8 mouse cellular contexts compared by ENCODE assay signal in the genomic region with DNA sequence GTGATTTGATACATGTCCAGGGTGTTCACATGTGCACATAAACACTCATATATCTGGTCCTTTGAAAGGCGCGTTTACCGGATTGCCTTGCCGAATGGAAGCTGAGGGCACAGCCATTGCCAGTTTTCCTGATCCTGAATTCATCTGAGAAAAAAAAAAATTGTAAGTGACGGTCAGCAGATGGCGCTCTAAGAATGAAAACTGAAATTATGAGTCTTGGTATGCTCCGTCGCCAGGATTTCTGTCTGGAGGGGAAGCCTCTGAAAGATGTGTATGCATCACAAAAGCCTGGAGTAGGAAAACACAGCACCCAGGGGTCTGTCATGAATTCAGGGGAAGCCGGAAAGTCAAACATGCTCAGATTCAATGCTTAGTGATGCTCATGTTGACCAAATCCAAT.
A peak's percentile ranks its signal among the peaks of the same experiment; 100 is the strongest.
DNase-seq lines count a peak whose midpoint lies in the region; ATAC-seq and TF ChIP-seq lines count a peak whose summit lies in the region.

No protein-coding gene starts in this region.

- TF ChIP-seq EP300 in ES-Bruce4 (IDR thresholded peaks at IDR 0.05; ENCODE audit: insufficient read depth, low read depth, low read length): no peak

- no peak overlapping the region for H3K9ac ChIP-seq in hindbrain, embryonic 11.5 days (ENCODE audit: low read depth, low read length)
- no peak overlapping the region for H3K9ac ChIP-seq in hindbrain, embryonic 12.5 days
- no peak overlapping the region for H3K9ac ChIP-seq in ES-Bruce4 (ENCODE audit: low read depth, poor library complexity, severe bottlenecking)
- H3K9ac ChIP-seq in neural tube, embryonic 15.5 days (replicated peaks): no peak overlapping the region

- intact Hi-C loops in left cerebral cortex, postnatal 4 days (cut with DNase I): loop anchor here (2.0 to 10.0 kb wide), 2 partner anchors 311 to 375 kb away; no protein-coding TSS in a partner anchor

- ATAC-seq in hindbrain, embryonic 11.5 days (ENCODE audit: low FRiP score): no peak
- ATAC-seq in hindbrain, embryonic 12.5 days (ENCODE audit: low FRiP score): no peak
- ATAC-seq in frontal cortex, adult (ENCODE audit: low TSS enrichment): peak; percentile 84
- ATAC-seq in neural tube, embryonic 15.5 days (ENCODE audit: low FRiP score): no peak

- DNase-seq in hindbrain, embryonic 11.5 days (ENCODE audit: low spot score): peak; percentile 79
- peak; percentile 48 for DNase-seq in cerebellum, adult 11 months
- peak; percentile 42 for DNase-seq in left cerebral cortex, postnatal 4 days
- no peak for DNase-seq in urinary bladder, postnatal 10 days (ENCODE audit: low spot score)

- no peaks in the 10 kb centered on the region for H3K27me3 ChIP-seq in hindbrain, embryonic 11.5 days (ENCODE audit: control insufficient read depth, insufficient read depth, low read length)
- H3K27me3 ChIP-seq in hindbrain, embryonic 12.5 days: no peaks in the 10 kb centered on the region; the same call in 1 of the 2 replicates
- H3K27me3 ChIP-seq in ES-Bruce4 (ENCODE audit: control insufficient read depth, insufficient read depth, low read length, poor library complexity, severe bottlenecking): no peaks in the 10 kb centered on the region
- H3K27me3 ChIP-seq in neural tube, embryonic 15.5 days (replicated peaks): peaks cover 4% of the 10 kb centered on the region; the same call in 1 of the 2 replicates

- 21% methylated on average over 9 of the region's 9 CpGs for WGBS in hindbrain, embryonic 11.5 days
- 13% methylated on average over 9 of the region's 9 CpGs for WGBS in hindbrain, embryonic 12.5 days
- 11% methylated on average over 9 of the region's 9 CpGs for WGBS in neural tube, embryonic 15.5 days

- H3K4me1 ChIP-seq in hindbrain, embryonic 11.5 days (replicated peaks; ENCODE audit: control insufficient read depth, insufficient read depth, low read length): no peaks in the 10 kb centered on the region
- no peaks in the 10 kb centered on the region for H3K4me1 ChIP-seq in hindbrain, embryonic 12.5 days
- H3K4me1 ChIP-seq in ES-Bruce4 (ENCODE audit: control insufficient read depth, insufficient read depth, low read length): peaks cover 5% of the 10 kb centered on the region
- peaks cover 2% of the 10 kb centered on the region; the same call in 1 of the 2 replicates for H3K4me1 ChIP-seq in neural tube, embryonic 15.5 days

- H3K36me3 ChIP-seq in hindbrain, embryonic 11.5 days (ENCODE audit: control insufficient read depth, insufficient read depth, low read length): no peaks in the 10 kb centered on the region
- H3K36me3 ChIP-seq in hindbrain, embryonic 12.5 days: no peaks in the 10 kb centered on the region
- no peaks in the 10 kb centered on the region for H3K36me3 ChIP-seq in ES-Bruce4 (ENCODE audit: control insufficient read depth, insufficient read depth, low read length, poor library complexity, severe bottlenecking)
- no peaks in the 10 kb centered on the region for H3K36me3 ChIP-seq in neural tube, embryonic 15.5 days

- no peaks in the 10 kb centered on the region for H3K9me3 ChIP-seq in hindbrain, embryonic 11.5 days (ENCODE audit: control insufficient read depth, low read length)
- H3K9me3 ChIP-seq in hindbrain, embryonic 12.5 days (replicated peaks): no peaks in the 10 kb centered on the region
- no peaks in the 10 kb centered on the region for H3K9me3 ChIP-seq in ES-Bruce4 (replicated peaks; ENCODE audit: control insufficient read depth, insufficient read depth, low read length, poor library complexity, severe bottlenecking)
- no peaks in the 10 kb centered on the region for H3K9me3 ChIP-seq in neural tube, embryonic 15.5 days (replicated peaks)

- no peak for TF ChIP-seq POLR2A in ES-Bruce4 (IDR thresholded peaks at IDR 0.05; ENCODE audit: insufficient read depth, low read length)

- TF ChIP-seq CTCF in ES-Bruce4 (IDR thresholded peaks at IDR 0.05; ENCODE audit: low read depth, low read length): peak; percentile 6

- H3K27ac ChIP-seq in hindbrain, embryonic 11.5 days (ENCODE audit: low read depth, low read length): no peak overlapping the region
- H3K27ac ChIP-seq in hindbrain, embryonic 12.5 days: no peak overlapping the region
- no peak overlapping the region for H3K27ac ChIP-seq in ES-Bruce4 (ENCODE audit: insufficient read depth, low read length)
- no peak overlapping the region for H3K27ac ChIP-seq in neural tube, embryonic 15.5 days (replicated peaks)

- H3K4me2 ChIP-seq in hindbrain, embryonic 11.5 days (replicated peaks; ENCODE audit: low read depth, low read length): no peak overlapping the region
- no peak overlapping the region for H3K4me2 ChIP-seq in hindbrain, embryonic 12.5 days (replicated peaks)
- H3K4me2 ChIP-seq in neural tube, embryonic 15.5 days: 0 out of 2 replicates have a peak overlapping the region, but pooled peaks have one; percentile 9

- no peak overlapping the region for H3K4me3 ChIP-seq in hindbrain, embryonic 11.5 days (ENCODE audit: low read depth, low read length)
- no peak overlapping the region for H3K4me3 ChIP-seq in hindbrain, embryonic 12.5 days
- no peak overlapping the region for H3K4me3 ChIP-seq in ES-Bruce4 (ENCODE audit: low read depth, low read length)
- H3K4me3 ChIP-seq in neural tube, embryonic 15.5 days (replicated peaks): no peak overlapping the region
